Mouse (Mus musculus) C2C12 (cell line): ENCODE measurements around the gene Cask.

Experiments
- CEBPB ChIP-seq: IDR thresholded peaks from one replicate; pipeline ENCODE4 v1.6.1; 2011; ENCODE audit warnings: low read depth, mild to moderate bottlenecking, control low read depth, moderate library complexity
- CTCF ChIP-seq: IDR thresholded peaks from one replicate; pipeline ENCODE4 v1.5.1; 2011; ENCODE audit not compliant: control insufficient read depth, insufficient read depth, insufficient read length
- MAX ChIP-seq: IDR thresholded peaks from one replicate; pipeline ENCODE4 v1.6.1; 2011; ENCODE audit warnings: mild to moderate bottlenecking, control low read depth
- MYOG ChIP-seq: IDR thresholded peaks from one replicate; pipeline ENCODE4 v1.6.1; 2011; ENCODE audit not compliant: control insufficient read depth, insufficient read length; ENCODE audit errors: extremely low read depth
- USF1 ChIP-seq: IDR thresholded peaks from one replicate; pipeline ENCODE4 v1.6.1; 2011; ENCODE audit warnings: low read depth, mild to moderate bottlenecking, control low read depth, moderate library complexity

DNA sequence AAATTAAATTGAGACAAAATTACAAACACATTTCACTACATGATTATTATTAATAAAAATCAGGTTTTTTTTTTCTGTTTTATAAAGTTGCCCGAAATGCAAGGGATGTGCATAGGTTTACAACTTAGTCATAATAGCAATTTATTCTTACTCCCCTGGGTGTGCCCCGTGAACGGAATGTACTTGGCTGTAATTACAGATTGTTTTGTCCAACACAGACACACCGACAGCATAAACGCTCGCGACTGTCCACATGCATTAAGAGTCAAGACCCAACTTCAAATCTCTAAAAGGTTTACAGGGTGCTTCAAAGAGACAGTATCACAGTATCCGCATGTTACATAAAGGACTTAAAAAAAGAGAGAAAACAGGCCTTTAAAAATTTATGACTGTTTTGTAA lies 329.9 kb downstream of the Cask start:
- TF ChIP-seq MYOG (no peak), CTCF (no peak), MAX (no peak), USF1 (no peak), CEBPB (no peak)
